Mouse (Mus musculus): Measurements from ENCODE around the gene Cd79a.
A peak's percentile ranks its signal among the peaks of the same experiment; 100 is the strongest.

Cd79a gene

DNA sequence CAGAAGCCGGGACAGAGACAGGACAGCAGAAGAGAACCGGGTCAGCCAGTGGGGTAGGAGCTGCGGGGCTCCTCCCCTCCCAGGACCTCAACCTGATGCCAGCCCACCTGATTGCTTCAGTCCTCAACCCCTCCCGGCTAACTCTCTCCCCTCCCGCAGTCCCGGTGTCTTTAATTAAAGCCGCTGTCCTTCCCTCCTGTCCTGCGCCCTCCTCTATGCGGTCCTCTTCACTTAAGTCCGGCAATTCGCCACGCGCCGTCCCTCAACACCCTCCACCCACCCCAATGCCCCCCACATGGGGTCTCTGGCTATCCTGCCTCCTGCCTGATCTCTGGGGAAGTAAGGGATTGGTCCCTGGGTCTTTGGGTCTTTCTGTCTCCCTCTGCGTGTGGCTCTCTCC lies 34.5 kb downstream of the Cd79a start:
- no peak for DNase-seq

DNA sequence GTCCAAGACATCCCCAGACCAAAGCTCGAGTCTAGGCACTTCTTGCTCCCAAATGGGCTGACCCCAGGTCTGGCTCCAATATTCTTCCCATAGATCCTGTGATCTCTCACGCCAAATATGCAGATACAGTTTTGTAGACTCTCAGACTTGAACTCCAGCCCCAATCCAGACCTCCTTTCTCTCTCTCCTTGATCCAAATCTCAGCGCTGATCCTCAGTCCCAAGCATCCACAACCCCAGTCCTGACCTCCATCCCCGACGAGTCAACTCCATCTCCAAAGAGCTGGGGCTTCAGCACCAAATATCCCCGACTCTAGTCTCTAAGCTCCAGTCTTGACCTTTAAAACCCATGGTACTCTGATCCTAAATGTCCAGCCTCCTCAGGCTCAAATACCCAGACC lies 46.5 kb downstream of the Cd79a start:
- DNase-seq = no peak

DNA sequence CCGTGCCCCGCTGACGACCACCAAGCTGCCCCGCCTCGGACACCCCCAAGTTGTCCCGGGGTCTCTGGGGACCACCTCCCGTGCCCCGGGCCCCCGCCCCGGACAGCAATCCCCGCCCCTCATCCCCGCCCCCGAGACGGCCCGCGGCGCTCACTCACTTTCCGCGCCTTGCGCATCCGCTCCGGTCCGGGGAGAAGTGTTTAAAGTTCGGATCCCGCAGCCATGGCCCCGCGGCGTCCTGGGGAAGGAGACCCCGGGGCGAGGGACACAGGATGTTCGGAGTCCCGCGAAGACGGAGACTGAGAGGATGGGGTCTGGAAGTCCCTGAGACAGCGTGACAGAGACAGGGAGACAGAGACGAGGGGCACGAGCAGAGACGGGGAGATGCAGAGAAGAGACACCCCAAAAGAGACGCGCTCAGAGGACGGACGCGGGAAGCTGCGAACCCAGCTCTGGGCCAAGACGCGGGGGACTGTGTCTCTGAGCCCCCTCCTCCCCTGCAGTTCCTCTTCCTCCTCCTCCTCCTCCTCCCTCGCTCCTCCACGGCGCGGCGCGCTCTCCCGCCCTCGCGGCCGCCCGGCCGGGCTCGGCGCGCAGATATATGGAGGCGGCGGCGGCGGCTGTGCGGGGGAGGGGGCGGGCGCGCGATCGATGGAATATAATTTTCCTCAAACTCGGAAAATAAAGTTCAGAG lies 47.2 kb downstream of the Cd79a start, which contains the start of gene Gm4881:
Gene Gm4881, minus strand, starts transcription at position 238 of the 694 bp plus-strand sequence.
- no peak for DNase-seq

DNA sequence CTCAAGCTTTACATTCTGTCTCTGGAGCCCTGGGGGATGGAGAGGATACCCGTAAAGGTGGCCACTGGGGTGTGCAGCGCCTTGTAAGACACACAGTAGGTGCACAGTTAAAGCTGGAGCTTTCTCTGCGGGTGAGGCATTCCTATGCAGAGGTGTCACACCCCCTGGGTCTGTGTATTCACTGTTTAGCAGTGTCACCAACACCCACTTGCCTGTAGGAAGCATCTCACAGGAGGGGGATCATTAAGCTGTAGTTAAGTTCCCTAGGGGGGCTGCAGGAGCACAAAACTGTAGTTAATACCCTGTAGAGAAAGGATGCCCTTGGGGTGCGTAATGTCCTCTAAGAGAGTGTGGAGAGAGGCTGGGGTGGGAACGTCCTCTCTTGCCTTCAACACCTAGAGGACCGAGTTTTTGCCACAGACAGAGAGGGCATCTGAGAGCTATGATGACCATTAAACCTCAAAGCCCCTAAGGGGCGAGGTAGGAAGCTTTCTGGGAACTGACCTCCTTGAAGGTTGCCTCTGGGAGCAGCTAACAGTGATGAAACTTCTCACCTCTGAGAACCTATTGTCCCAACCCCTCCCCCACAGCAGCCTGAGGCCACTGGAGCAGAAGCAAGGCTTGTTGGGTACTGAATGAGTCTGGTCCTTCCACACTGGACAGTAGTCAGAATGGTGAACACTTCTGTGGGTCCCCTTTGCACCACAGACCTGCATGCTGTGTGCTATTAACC lies 50.3 kb downstream of the Cd79a start:
- DNase-seq = no peak

DNA sequence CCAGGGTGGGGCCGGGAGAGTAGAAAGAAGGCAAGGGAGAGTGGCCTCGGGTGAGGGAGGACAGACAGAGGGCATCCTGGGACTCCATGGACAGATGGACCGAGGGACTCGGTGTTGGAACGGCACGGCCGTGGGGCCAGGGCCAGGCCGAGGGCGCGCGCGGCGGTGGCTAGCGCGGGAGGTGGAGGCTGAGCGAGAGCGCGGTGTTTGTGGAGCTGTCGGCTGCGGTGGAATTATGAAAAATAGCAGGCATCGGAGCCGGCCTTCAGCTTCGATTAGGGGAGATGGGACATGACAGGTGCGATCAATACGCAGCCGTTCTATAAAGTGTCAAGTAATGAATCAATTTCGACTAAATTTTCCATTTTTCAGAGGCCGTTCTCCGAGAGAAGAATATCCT lies 51.6 kb downstream of the Cd79a start:
- no peak for DNase-seq

DNA sequence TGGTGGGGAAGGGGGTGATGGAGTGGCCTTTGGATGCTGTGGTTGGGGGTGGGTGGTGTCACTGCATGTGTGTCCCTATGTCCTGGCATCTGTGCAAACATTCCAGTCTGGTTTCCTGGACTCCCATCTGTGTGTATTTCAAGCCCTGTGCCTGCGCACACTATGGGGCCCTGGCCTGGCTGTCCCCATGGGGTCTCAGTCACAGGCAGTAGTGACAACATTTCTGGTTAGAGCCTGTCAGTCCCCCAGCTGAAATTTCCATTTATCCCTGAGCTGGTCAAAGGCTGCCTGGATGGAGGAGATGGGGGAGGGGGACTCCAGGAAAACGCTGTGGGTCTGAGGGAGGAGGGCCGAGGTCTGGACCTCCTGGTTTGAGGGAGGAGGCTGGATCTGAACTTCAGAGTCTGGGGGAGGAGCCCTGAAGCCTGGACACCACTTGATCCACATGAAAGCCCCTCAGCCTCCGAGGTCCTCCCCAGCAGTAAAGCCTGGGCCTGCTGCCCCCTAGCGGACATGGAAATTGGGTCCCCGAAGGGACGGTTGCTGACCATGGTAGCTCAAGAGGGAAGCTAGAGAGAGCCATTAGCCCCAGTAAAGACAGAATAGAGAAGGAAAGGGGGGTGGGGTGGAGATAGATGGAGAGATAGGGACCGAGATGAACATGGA lies 52.9 kb downstream of the Cd79a start:
- DNase-seq = peak; percentile 87
